Mouse (Mus musculus): ENCODE data around the gene Dcaf4. TPM values are rescaled to one million over a fixed set of nuclear protein-coding genes. Genes with fewer than 3 reads are reported as not detected.
A peak's percentile ranks its signal among the peaks of the same experiment; 100 is the strongest.

Dcaf4 gene
- polyA plus RNA-seq, 1 experiment from 2014 or later = 25.7 TPM

DNA sequence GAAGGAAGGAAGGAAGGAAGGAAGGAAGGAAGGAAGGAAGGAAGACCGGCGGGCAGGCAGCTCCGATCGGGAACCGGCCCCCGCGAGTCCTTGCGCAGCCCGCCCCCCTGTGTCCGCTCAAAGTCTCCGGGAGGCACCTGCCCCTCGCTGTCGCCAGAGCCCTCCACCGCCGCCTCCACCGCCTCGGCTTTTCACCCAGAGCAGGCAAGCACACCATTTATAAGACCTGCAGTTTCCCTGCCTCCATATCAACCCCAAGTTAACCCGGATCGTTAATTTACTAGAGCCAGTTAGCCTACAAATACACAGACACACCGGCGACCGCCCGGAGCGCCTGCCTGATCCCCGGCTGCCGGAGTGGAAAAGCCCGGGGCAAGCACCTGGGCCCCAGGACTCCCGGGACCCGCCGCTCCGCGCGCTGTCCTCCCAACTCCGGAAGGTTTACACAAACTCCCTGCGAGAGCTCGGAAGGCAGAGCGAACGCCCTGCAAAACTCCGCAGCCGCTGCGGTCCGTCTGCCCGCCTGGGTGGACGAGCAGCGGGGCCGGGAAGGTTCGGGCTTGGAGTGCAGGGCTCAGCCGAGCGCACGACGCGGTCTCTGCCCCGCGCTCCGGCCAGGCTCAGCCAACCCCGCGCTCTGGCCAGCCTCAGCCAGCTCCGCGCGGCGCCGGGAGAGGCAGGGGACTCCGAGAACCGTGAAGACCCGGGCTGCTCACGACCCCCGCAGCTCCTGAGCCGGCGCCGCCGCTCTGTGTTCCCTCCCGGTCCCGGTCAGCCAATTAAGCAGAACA is 33.4 kb upstream of the Dcaf4 start:
- Histone ChIP-seq H3K27ac (peak overlapping the region; percentile 86), H3K9me3 (peaks cover 7% of the 10 kb centered on the region; the same call in 1 of the 2 replicates), H3K4me3 (peak overlapping the region; percentile 75), H3K27me3 (ENCODE audit: insufficient read depth, poor library complexity, severe bottlenecking) (peaks cover 60% of the 10 kb centered on the region), H3K36me3 (no peaks in the 10 kb centered on the region), H3K4me1 (replicated peaks) (peaks cover 39% of the 10 kb centered on the region)
- DNase-seq (ENCODE audit: low spot score) = peak; percentile 71
- WGBS = under 1% methylated on average over 73 of the region's 73 CpGs

DNA sequence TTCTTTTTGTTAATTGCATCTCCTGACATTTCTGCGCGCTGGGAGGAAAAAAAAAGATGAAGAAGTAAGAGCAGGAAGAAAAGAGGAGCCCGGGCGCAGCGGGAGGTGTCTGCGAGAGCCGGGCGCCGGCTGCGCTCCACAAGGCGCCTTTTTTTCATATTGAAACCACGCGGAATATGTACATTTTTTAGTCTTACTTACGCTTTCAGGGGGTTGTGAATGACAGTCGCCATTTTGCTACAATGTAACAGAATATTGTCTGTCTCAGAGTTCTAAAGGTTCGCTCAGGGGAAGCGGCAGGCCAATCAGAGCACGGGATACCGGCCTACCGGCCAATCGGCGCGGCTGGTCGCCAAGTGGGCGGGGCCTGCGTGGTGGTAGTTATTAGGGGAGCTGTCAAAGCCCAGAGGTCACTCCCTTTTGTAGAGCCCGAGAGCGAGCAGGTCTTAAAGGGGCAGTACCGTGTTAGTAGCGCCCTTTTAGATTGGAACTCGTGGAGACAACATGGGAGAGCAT is 32.7 kb upstream of the Dcaf4 start, which contains the start of gene Dpf3:
Gene Dpf3 (minus strand): TSS at position 241 of the 516 bp plus-strand sequence.
- peaks cover 60% of the 10 kb centered on the region for H3K27me3 ChIP-seq (ENCODE audit: insufficient read depth, poor library complexity, severe bottlenecking)

DNA sequence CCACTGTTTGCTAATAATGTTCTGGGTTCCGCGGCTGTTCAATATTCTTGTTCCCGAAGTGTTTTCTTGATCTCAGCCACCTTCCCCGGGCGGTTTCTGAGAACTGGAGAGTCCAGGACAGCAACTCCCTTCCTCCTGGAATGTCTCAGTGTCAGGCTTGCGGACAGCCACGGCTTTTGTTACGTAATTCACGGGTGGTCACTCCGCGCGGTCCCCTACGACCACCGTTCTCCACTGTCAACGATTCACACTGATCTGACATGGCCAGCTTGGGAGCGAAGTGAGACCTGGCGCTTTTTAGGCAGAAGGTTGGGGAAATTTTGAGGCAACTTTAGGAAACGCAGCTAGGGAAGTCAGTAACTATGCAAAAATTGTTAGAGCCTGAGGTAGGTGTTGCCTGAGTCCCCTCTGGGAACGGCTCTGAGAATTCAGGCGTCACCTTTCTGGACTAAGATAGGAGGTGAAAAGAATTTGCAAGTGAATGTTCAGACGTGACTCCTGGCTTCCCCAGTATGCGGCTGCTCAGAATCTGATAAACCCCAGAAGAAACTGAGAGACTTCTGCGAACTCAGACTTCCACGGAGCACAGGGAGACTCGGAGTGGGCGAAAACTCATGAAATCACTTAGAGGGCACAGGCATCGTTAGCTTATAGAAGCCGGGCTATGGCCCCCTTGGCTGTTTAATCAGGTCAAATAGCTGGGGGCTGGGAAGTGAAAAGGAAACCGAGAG is 31.9 kb upstream of the Dcaf4 start:
- peaks cover 39% of the 10 kb centered on the region for H3K4me1 ChIP-seq (replicated peaks)
- peak overlapping the region; percentile 75 for H3K4me3 ChIP-seq
- H3K27ac ChIP-seq = peak overlapping the region; percentile 6; the same call in 1 of the 2 replicates
- H3K27me3 ChIP-seq (ENCODE audit: insufficient read depth, poor library complexity, severe bottlenecking) = peaks cover 53% of the 10 kb centered on the region
- peaks cover 7% of the 10 kb centered on the region; the same call in 1 of the 2 replicates for H3K9me3 ChIP-seq
- under 1% methylated on average over 29 of the region's 29 CpGs for WGBS
- DNase-seq (ENCODE audit: low spot score) = peak; percentile 31
- no peaks in the 10 kb centered on the region for H3K36me3 ChIP-seq

More for the DNA sequence above, 32.7 kb upstream of the Dcaf4 start, which contains the start of gene Dpf3:
- WGBS = 0% methylated on average over 31 of the region's 31 CpGs
- H3K9me3 ChIP-seq = peaks cover 7% of the 10 kb centered on the region; the same call in 1 of the 2 replicates
- H3K4me1 ChIP-seq (replicated peaks) = peaks cover 39% of the 10 kb centered on the region
- no peaks in the 10 kb centered on the region for H3K36me3 ChIP-seq
- H3K27ac ChIP-seq = peak within 1 kb of the TSS; percentile 86
- peak; percentile 98 for DNase-seq (ENCODE audit: low spot score)
- H3K4me3 ChIP-seq = peak within 1 kb of the TSS; percentile 75

DNA sequence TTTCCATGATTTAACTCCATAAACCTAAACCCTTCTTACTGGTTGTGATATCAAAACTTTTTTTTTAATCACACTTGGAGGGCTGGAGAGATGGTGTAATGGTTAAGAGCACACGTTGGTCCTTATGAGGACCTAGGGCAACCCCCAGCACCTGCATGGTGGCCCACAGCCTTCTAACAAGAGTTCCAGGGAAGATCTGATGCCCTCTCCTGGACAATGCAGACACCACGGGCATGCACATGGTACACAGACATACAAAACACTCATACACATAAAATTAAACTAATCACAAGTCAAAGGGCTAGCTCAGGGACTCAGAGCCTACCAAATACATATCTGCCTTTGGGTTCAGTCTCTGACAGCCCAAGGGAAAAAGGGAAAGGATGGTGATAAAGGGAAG is 30.5 kb upstream of the Dcaf4 start:
- H3K9me3 ChIP-seq = peaks cover 7% of the 10 kb centered on the region; the same call in 1 of the 2 replicates
- peaks cover 34% of the 10 kb centered on the region for H3K4me1 ChIP-seq (replicated peaks)
- no peak overlapping the region for H3K4me3 ChIP-seq
- no peaks in the 10 kb centered on the region for H3K36me3 ChIP-seq
- H3K27me3 ChIP-seq (ENCODE audit: insufficient read depth, poor library complexity, severe bottlenecking) = peaks cover 39% of the 10 kb centered on the region
- H3K27ac ChIP-seq = no peak overlapping the region
- no peak for DNase-seq (ENCODE audit: low spot score)
- 39% methylated on average over 2 of the region's 2 CpGs for WGBS

DNA sequence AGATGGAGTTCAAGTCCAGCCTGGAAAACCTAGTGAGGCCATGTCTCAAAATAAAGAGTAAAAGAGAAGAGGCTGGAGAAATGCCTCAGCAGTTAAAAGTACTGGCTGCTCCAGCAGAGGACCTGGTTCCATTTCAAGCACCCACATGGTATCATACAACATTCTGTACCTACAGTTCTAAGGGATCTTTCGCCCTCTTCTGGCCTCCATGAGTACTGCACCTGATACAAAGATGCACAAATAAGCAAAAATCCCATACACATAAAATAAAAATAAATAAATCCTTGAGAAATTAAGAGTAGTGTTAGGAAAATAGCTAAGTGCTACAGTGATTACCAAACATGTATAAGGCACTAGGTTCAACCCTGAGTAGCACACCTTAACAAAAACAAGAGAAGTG is 28.7 kb upstream of the Dcaf4 start:
- Histone ChIP-seq H3K4me1 (replicated peaks) (peaks cover 19% of the 10 kb centered on the region), H3K9me3 (peaks cover 7% of the 10 kb centered on the region; the same call in 1 of the 2 replicates), H3K27me3 (ENCODE audit: insufficient read depth, poor library complexity, severe bottlenecking) (peaks cover 22% of the 10 kb centered on the region), H3K36me3 (no peaks in the 10 kb centered on the region), H3K27ac (no peak overlapping the region), H3K4me3 (no peak overlapping the region)
- no peak for DNase-seq (ENCODE audit: low spot score)
- 45% methylated on average over 1 of the region's 1 CpGs for WGBS

DNA sequence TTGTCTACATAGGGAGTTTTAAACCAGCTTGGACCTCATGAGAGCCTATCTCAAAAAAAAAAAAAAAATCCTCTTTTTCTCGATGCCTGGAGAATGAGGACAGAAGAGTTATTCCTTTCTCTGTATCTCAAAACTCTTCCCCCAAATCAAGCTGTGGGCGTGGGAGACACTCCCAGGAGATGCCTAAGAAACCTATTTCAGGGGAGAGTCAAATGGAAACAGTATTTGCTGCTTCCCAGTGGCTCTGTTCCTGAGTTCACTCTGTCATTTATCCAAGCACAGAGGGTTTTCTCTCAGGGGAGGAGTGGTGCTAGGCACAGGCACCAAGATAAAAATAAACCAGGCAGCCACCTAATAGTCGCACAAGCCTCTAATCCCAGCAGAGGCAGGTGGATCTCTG is 27.5 kb upstream of the Dcaf4 start:
- Histone ChIP-seq H3K27me3 (ENCODE audit: insufficient read depth, poor library complexity, severe bottlenecking) (peaks cover 22% of the 10 kb centered on the region), H3K36me3 (no peaks in the 10 kb centered on the region), H3K9me3 (peaks cover 7% of the 10 kb centered on the region; the same call in 1 of the 2 replicates), H3K4me3 (no peak overlapping the region), H3K27ac (no peak overlapping the region), H3K4me1 (replicated peaks) (peaks cover 18% of the 10 kb centered on the region)
- DNase-seq (ENCODE audit: low spot score) = no peak
- 84% methylated on average over 3 of the region's 3 CpGs for WGBS

DNA sequence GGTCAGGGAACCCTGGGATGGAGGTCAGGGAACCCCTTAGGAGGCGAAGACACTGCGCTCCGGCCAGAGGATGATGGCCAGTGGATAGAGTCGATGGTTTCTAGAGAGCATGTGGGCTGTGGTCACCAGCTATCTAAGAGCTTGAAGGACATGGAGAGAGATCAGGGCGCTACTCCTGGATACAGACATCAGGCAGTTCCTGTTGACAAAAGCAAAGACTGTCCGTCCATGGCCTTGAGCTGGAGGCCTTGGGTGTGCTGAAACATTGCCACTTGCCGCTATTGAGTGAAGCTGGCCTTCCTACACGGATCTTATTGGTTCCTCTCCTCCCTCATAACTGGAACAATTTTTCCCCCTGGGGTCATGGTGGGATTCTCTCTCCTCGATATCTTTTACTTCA is 26.1 kb upstream of the Dcaf4 start:
- no peak overlapping the region for H3K4me3 ChIP-seq
- peaks cover 7% of the 10 kb centered on the region; the same call in 1 of the 2 replicates for H3K9me3 ChIP-seq
- no peak overlapping the region for H3K27ac ChIP-seq
- WGBS = 81% methylated on average over 9 of the region's 9 CpGs
- H3K36me3 ChIP-seq = no peaks in the 10 kb centered on the region
- DNase-seq (ENCODE audit: low spot score) = no peak
- peaks cover 4% of the 10 kb centered on the region for H3K4me1 ChIP-seq (replicated peaks)
- H3K27me3 ChIP-seq (ENCODE audit: insufficient read depth, poor library complexity, severe bottlenecking) = peaks cover 10% of the 10 kb centered on the region

DNA sequence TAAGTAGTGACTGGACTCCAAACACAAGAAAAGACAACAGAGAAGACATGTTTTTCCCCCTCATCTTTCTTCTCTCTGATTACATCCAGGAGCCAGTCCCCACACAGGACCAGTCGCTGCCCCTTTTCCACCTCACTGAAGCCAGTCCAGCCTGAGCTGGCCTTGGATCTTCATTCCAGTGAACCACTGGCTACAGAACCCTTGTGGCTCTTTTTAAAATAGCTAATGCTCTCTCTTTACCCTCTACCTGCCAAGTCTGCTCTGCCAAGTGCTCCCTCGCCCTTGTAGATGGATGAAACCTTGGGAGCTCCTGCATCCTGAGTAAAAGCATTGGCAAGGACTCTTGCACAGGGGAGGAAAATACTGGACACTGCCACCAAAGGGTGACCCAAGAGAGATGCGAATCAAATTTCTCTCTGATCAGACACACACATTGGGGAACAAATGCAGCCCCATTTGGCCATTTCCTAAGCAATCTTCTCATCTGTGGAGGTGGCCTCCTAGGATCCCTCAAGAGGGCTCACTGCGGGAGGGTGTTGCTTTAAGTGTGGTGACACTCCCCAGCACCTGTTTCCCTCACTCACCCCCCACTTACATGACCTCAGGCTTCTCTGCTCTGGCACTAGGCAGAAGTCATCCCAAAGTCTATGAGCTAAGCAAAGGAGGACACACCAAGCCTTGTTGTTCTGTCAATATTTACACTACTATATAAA is 24.9 kb upstream of the Dcaf4 start:
- H3K36me3 ChIP-seq = no peaks in the 10 kb centered on the region
- 73% methylated on average over 4 of the region's 4 CpGs for WGBS
- H3K9me3 ChIP-seq = peaks cover 7% of the 10 kb centered on the region; the same call in 1 of the 2 replicates
- no peaks in the 10 kb centered on the region for H3K27me3 ChIP-seq (ENCODE audit: insufficient read depth, poor library complexity, severe bottlenecking)
- no peak for DNase-seq (ENCODE audit: low spot score)
- no peak overlapping the region for H3K4me3 ChIP-seq
- 0 out of 2 replicates have a peak, but pooled peaks cover 3% of the 10 kb centered on the region for H3K4me1 ChIP-seq (replicated peaks)
- H3K27ac ChIP-seq = no peak overlapping the region

DNA sequence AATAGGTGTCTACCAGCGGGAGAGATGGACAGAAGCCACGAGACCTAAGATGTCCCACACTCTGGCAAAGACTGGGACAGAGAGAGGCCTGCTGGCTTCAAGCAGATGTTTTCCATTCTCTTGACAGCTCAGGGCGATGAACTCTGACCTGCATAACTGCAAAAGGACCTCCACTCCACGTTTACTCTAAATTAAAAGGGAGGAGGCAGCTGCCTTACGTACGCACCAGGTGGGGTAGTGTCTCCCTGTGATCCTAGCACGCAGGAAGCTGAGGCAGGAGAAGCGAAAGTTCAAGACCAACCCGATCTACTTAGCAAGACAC is 24.3 kb upstream of the Dcaf4 start:
- Histone ChIP-seq H3K36me3 (no peaks in the 10 kb centered on the region), H3K9me3 (peaks cover 7% of the 10 kb centered on the region; the same call in 1 of the 2 replicates), H3K4me3 (no peak overlapping the region), H3K4me1 (replicated peaks) (0 out of 2 replicates have a peak, but pooled peaks cover 3% of the 10 kb centered on the region), H3K27ac (no peak overlapping the region), H3K27me3 (ENCODE audit: insufficient read depth, poor library complexity, severe bottlenecking) (no peaks in the 10 kb centered on the region)
- 59% methylated on average over 9 of the region's 9 CpGs for WGBS
- DNase-seq (ENCODE audit: low spot score) = no peak

DNA sequence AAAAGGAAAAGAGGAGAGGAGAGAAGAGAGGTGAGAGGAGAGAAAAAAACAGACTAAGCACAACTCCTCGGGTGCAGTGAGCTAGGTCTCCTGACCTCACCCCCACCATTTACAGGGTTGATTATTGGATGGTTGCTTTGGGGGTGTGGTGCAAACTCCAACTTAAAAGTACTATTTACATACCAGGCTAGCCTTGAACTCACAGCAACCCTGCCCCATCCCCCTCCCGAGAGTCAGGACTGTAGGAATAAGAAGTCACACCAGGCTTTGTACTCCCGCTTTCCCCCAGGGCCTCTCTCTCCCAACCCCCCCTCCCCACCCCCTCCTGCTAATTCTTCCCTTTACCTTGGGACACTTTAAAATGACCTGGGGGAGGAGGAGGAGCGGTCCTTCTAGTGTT is 23.9 kb upstream of the Dcaf4 start:
- Histone ChIP-seq H3K27me3 (ENCODE audit: insufficient read depth, poor library complexity, severe bottlenecking) (peaks cover under 1% of the 10 kb centered on the region), H3K4me1 (replicated peaks) (0 out of 2 replicates have a peak, but pooled peaks cover 3% of the 10 kb centered on the region), H3K4me3 (no peak overlapping the region), H3K36me3 (no peaks in the 10 kb centered on the region), H3K9me3 (peaks cover 3% of the 10 kb centered on the region; the same call in 1 of the 2 replicates), H3K27ac (no peak overlapping the region)
- 77% methylated on average over 4 of the region's 4 CpGs for WGBS
- DNase-seq (ENCODE audit: low spot score) = no peak

DNA sequence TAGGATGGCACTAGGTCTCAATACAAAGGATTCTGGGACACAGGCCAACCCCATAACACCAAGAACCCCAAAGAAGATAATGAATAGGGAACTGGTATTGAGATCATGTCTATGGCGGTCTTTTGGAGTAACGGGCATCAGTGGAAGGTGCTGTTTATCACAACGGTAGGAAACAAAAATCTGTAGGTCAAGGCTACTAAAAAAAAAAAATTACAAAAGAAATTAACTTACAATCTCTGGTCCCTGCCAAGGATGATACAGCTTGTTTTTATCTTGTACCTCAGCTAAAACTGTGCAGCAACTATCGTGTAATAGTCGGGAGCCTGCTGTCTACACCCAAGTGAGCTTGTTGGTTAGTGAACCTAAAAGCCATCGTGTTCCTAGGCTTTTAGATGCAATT is 23.5 kb upstream of the Dcaf4 start:
- no peak overlapping the region for H3K27ac ChIP-seq
- H3K27me3 ChIP-seq (ENCODE audit: insufficient read depth, poor library complexity, severe bottlenecking) = peaks cover 5% of the 10 kb centered on the region
- H3K4me1 ChIP-seq (replicated peaks) = 0 out of 2 replicates have a peak, but pooled peaks cover 3% of the 10 kb centered on the region
- no peak overlapping the region for H3K4me3 ChIP-seq
- WGBS = 91% methylated on average over 6 of the region's 6 CpGs
- no peaks in the 10 kb centered on the region for H3K36me3 ChIP-seq
- no peak for DNase-seq (ENCODE audit: low spot score)
- H3K9me3 ChIP-seq = no peaks in the 10 kb centered on the region

DNA sequence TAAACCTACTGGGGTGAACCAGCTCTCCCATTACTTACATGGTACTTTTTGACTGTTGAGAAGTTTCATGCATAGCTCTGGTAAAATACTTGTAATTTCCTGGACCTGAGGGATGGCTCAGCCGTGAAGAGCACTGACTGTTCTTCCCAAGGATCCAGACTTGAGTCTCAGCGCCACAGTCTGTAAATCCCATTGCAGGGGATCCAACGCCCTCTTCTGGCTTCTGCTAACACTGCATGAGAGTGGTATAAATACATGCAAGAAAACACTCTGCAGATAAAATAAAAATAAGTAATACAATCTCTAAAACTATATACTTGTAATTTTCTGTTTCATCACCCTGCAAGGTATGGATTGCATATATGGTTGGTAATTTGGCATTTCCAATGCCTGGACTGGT is 22.3 kb upstream of the Dcaf4 start:
- Histone ChIP-seq H3K27ac (no peak overlapping the region), H3K27me3 (ENCODE audit: insufficient read depth, poor library complexity, severe bottlenecking) (peaks cover 8% of the 10 kb centered on the region), H3K9me3 (no peaks in the 10 kb centered on the region), H3K4me3 (no peak overlapping the region), H3K36me3 (no peaks in the 10 kb centered on the region), H3K4me1 (replicated peaks) (0 out of 2 replicates have a peak, but pooled peaks cover 3% of the 10 kb centered on the region)
- WGBS = 80% methylated on average over 3 of the region's 3 CpGs
- DNase-seq (ENCODE audit: low spot score) = no peak
